Mouse (Mus musculus): ENCODE measurements around the gene Gnat2.

- TF ChIP-seq CTCF (IDR thresholded peaks at IDR 0.05; ENCODE audit: control insufficient read depth, insufficient read depth, insufficient replicate concordance, low read depth, low read length) (no peak), POLR2A (IDR thresholded peaks at IDR 0.05; ENCODE audit: control insufficient read depth, low read depth, low read length) (no peak)
Observed at GRCm38 (mm10) chr3:108083904-108084407, 8.6 kb upstream of the Gnat2 start.
